Mouse (Mus musculus) heart, adult 2 months (tissue): ENCODE data around the gene Mavs. TPM values are rescaled to one million over a fixed set of nuclear protein-coding genes. Genes with fewer than 3 reads are reported as not detected.
A peak's percentile ranks its signal among the peaks of the same experiment; 100 is the strongest.

Experiments used
- DNase-seq, 2 experiments: peaks; one replicate each; pipeline ENCODE4 v3.0.0; 2021
- H3K27ac ChIP-seq: fragments of 200-600 bp; 2 replicates; pipeline ENCODE4 v1.8.1; 2022
- H3K27me3 ChIP-seq: fragments of 200-500 bp; 2 replicates; pipeline ENCODE4 v1.6.1; 2012; ENCODE audit warnings: mild to moderate bottlenecking, low read length, inconsistent platforms, mixed read lengths; ENCODE audit not compliant: control insufficient read depth, insufficient read depth
- H3K36me3 ChIP-seq: fragments of 200-500 bp; 2 replicates; pipeline ENCODE4 v1.6.1; 2012; ENCODE audit warnings: low read length, inconsistent platforms; ENCODE audit not compliant: control insufficient read depth, insufficient read depth
- H3K4me1 ChIP-seq: fragments of 200-500 bp; 2 replicates; pipeline ENCODE4 v1.6.1; 2011; ENCODE audit warnings: low read length; ENCODE audit not compliant: control insufficient read depth, insufficient read depth
- H3K4me3 ChIP-seq: fragments of 200-600 bp; 2 replicates; pipeline ENCODE4 v1.8.1; 2022
- H3K79me2 ChIP-seq: fragments of 200-500 bp; replicated peaks from 2 replicates; pipeline ENCODE4 v1.6.1; 2012; ENCODE audit warnings: mild to moderate bottlenecking, inconsistent platforms, low read length, moderate library complexity, mixed read lengths; ENCODE audit not compliant: control insufficient read depth, insufficient read depth
- H3K9ac ChIP-seq: fragments of 200-500 bp; 2 replicates; pipeline ENCODE4 v1.6.1; 2012; ENCODE audit warnings: low read depth, mild to moderate bottlenecking, control low read depth, inconsistent platforms, low read length, mixed read lengths
- CTCF ChIP-seq: fragments of 200-600 bp; IDR thresholded peaks from 2 replicates; pipeline ENCODE4 v1.8.1; 2022; ENCODE audit warnings: antibody characterized with exemption, mild to moderate bottlenecking, moderate library complexity
- EP300 ChIP-seq: fragments of 200-500 bp; IDR thresholded peaks from 2 replicates; pipeline ENCODE4 v1.6.1; 2011; ENCODE audit warnings: low read depth, low read length, control low read depth; ENCODE audit not compliant: insufficient read depth
- POLR2A ChIP-seq: fragments of 200-500 bp; IDR thresholded peaks from 2 replicates; pipeline ENCODE4 v1.6.1; 2011; ENCODE audit warnings: mild to moderate bottlenecking, low read depth, low read length, control low read depth; ENCODE audit not compliant: insufficient read depth
- WGBS: fragments of 180-500 bp; shearing (Covaris S2); methylation state at CpG from one replicate; pipeline ENCODE4 v1.1.7; 2018; 5-methylcytosine and 5-hydroxymethylcytosine counted together
- intact Hi-C: fragments of 180-260 bp; cut with DNase I; formaldehyde crosslinking; loops from one replicate; pipeline ENCODE4 v1.15.1; 2025
- polyA plus RNA-seq: library from polyadenylated mRNA; depleted of rRNA; stranded (reverse); fragments of >200 nt; gene quantifications from 2 replicates; pipeline ENCODE4 v1.2.3, GENCODE M21; 2012
- total RNA-seq, 2 experiments: library from RNA; stranded (reverse); gene quantifications; 2 replicates each; pipeline ENCODE4 v1.2.3; 2021

Gene Mavs
- total and polyA plus RNA-seq, 3 experiments: 65.2 to 89.0 (median 79.6) TPM

DNA sequence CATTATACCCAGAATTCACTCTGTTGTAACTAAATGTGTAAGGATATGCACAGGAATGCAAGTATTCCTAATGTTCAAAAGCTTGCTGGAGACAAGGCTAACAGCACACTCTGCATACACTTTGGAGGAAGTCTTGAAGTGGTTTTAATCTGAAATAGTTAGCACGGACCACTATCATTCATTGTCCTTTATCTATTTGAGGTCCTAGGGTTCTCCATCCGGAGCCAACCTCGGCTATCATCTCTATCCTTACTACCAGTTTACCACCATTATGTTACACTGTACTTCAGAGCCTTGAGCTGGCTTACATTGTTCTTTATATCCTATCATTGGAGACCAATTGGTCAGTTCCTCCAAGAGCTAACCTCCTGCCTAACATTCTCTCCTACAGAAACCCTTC lies 6.6 kb upstream of the Mavs start:
- no peak overlapping the region for H3K27ac ChIP-seq
- 76% methylated on average over 3 of the region's 3 CpGs for WGBS
- no peaks in the 10 kb centered on the region for H3K36me3 ChIP-seq
- no peak overlapping the region for H3K9ac ChIP-seq
- no peak overlapping the region for H3K4me3 ChIP-seq
- no peaks in the 10 kb centered on the region for H3K4me1 ChIP-seq
- H3K27me3 ChIP-seq: no peaks in the 10 kb centered on the region
- DNase-seq: no peak
- no peak for TF ChIP-seq EP300
- no peak for TF ChIP-seq CTCF
- TF ChIP-seq POLR2A: no peak
- intact Hi-C loops: no loop called here
- no peaks in the 10 kb centered on the region for H3K79me2 ChIP-seq

- Histone ChIP-seq H3K36me3 (no peaks in the 10 kb centered on the region), H3K4me1 (peaks cover 8% of the 10 kb centered on the region), H3K9ac (no peak overlapping the region), H3K79me2 (no peaks in the 10 kb centered on the region), H3K27me3 (no peaks in the 10 kb centered on the region), H3K4me3 (no peak overlapping the region), H3K27ac (no peak overlapping the region)
- 92% methylated on average over 2 of the region's 2 CpGs for WGBS
- TF ChIP-seq POLR2A (no peak), EP300 (no peak), CTCF (no peak)
- DNase-seq: no peak
- intact Hi-C loops: no loop called here
These were observed 1.3 kb upstream of the Mavs start for GRCm38 (mm10) chr2:131232558-131232957.

DNA sequence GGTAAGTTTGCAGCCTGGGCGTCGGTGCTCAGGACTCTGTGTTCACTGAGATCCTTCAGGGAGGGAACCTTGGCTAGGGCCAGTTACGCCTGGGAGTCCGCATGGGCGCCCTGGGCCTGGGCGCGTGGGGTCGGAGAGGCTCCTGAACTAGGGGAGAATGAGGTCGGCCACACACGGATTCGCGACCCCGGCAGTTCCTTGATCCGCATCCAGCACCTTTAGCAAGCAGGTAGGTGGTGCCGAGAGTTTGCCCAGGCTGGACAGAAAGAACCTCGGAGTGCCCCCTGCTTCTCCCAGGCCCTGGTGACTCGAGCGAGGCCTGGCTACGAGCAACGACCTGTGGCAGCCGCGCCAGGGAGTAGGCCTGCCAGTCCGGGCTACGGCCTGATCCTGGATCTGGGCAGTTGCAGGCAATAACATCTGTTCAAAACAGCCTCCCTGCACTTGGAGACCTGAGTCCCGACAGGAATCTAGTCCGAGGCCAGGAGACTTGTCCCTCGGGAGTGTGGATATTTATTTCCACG lies 326 bp downstream of the Mavs start:
- WGBS: under 1% methylated on average over 28 of the region's 28 CpGs
- no peaks in the 10 kb centered on the region for H3K36me3 ChIP-seq
- intact Hi-C loops: loop anchor here (2.0 kb wide), 1 partner anchor 53 kb away; the partner anchor contains the start of gene Cenpb

GRCm38 (mm10) chr2:131234970-131235635 lies 1.2 kb downstream of the Mavs start:
- Histone ChIP-seq H3K4me1 (peaks cover 8% of the 10 kb centered on the region), H3K27ac (peak overlapping the region; percentile 83), H3K36me3 (no peaks in the 10 kb centered on the region), H3K4me3 (peak overlapping the region; percentile 65), H3K9ac (peak overlapping the region; percentile 7; the same call in 1 of the 2 replicates), H3K79me2 (no peaks in the 10 kb centered on the region), H3K27me3 (no peaks in the 10 kb centered on the region)
- 62% methylated on average over 7 of the region's 7 CpGs for WGBS
- TF ChIP-seq CTCF (no peak), POLR2A (0 out of 2 replicates have a peak, but pooled peaks have one; percentile 12)
- intact Hi-C loops: loop anchor here (2.0 kb wide), 1 partner anchor 54 kb away; the partner anchor contains the start of gene Cenpb
- peak in 1 of 2 experiments; percentile 33 for DNase-seq

More for the DNA sequence above, 326 bp downstream of the Mavs start:
- Histone ChIP-seq H3K4me1 (peaks cover 8% of the 10 kb centered on the region), H3K27ac (peak overlapping the region; percentile 83), H3K9ac (peak overlapping the region; percentile 80), H3K79me2 (no peaks in the 10 kb centered on the region), H3K4me3 (peak overlapping the region; percentile 65), H3K27me3 (no peaks in the 10 kb centered on the region)
- TF ChIP-seq EP300 (no peak), POLR2A (no peak)
- no peak for DNase-seq

DNA sequence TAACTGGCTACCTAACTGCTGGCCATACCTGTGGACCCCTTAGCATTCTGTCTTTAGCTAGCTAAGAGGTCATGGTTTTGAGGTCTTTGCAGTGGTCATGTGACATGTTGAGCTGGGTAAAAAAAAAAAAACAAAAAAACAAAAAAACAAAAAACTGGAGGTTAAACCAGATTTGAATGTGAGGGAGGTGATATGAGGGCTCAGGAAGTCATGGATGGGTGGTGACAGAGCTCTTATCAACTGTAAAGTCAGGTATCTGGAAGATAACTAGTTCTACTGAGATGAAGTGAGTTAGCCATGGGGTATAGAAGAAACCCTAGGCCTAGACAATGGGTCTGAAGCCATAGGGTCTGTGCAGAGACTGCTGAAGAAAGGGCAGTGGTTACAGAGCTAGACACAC lies 8.3 kb downstream of the Mavs start:
- Histone ChIP-seq H3K27me3 (no peaks in the 10 kb centered on the region), H3K36me3 (no peaks in the 10 kb centered on the region; the same call in 1 of the 2 replicates), H3K4me3 (no peak overlapping the region), H3K9ac (no peak overlapping the region), H3K4me1 (no peaks in the 10 kb centered on the region), H3K79me2 (no peaks in the 10 kb centered on the region), H3K27ac (no peak overlapping the region)
- intact Hi-C loops: no loop called here
- DNase-seq: no peak
- no peak for TF ChIP-seq CTCF
- no peak for TF ChIP-seq EP300
- no peak for TF ChIP-seq POLR2A

- TF ChIP-seq POLR2A: no peak
- TF ChIP-seq CTCF: no peak
- TF ChIP-seq EP300: no peak
These were observed 9.1 kb downstream of the Mavs start for GRCm38 (mm10) chr2:131242929-131243328.

More at GRCm38 (mm10) chr2:131242929-131243328, 9.1 kb downstream of the Mavs start:
- Histone ChIP-seq H3K36me3 (no peaks in the 10 kb centered on the region; the same call in 1 of the 2 replicates), H3K27me3 (no peaks in the 10 kb centered on the region), H3K4me1 (no peaks in the 10 kb centered on the region), H3K27ac (no peak overlapping the region), H3K4me3 (no peak overlapping the region), H3K9ac (no peak overlapping the region), H3K79me2 (no peaks in the 10 kb centered on the region)
- 33% methylated on average over 7 of the region's 7 CpGs for WGBS
- no peak for DNase-seq
- intact Hi-C loops: no loop called here
